Mouse (Mus musculus): ENCODE results near the gene Ankzf1.

- TF ChIP-seq CTCF (IDR thresholded peaks at IDR 0.05; ENCODE audit: low read depth) (no peak), EP300 (IDR thresholded peaks at IDR 0.05; ENCODE audit: low read depth) (no peak)
Measured at GRCm38 (mm10) chr1:75158990-75159389, 33.0 kb upstream of the Ankzf1 start.
